ENCODE assay signal across 7 mouse cellular contexts in the genomic region with DNA sequence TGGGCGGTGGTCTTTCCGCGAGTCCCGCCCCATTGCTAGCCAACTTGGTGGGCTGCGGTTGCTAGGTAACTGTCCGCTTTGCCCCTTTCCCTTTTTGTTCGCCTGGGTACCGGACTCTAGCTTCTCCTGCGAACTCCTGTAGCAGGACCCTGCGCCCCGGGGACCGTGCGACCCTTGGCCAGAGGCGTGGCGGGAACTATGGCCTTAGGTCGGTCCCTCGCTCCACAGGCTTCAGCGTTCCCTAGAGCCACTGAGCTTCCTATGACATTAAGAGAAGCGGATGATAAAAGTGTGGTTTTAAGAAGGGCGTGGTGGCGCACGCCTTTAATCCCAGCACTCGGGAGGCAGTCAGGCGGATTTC. TPM values are rescaled to one million over a fixed set of nuclear protein-coding genes. Genes with fewer than 3 reads are reported as not detected.
DNase-seq lines count a peak whose midpoint lies in the region; ATAC-seq and TF ChIP-seq lines count a peak whose summit lies in the region.

No protein-coding gene starts in this region.

- H3K4me3 ChIP-seq in lung, postnatal 0 days (ENCODE audit: low read depth, low read length), result peak overlapping the region; percentile 57
- H3K4me3 ChIP-seq in forebrain, embryonic 11.5 days (ENCODE audit: low read depth, low read length), result peak overlapping the region; percentile 63
- H3K4me3 ChIP-seq in liver, embryonic 11.5 days (ENCODE audit: low read depth, low read length), result peak overlapping the region; percentile 75
- H3K4me3 ChIP-seq in stomach, embryonic 15.5 days (replicated peaks), result peak overlapping the region; percentile 76

- peak overlapping the region; percentile 89 for H3K4me2 ChIP-seq in lung, postnatal 0 days (replicated peaks; ENCODE audit: low read depth, low read length)
- H3K4me2 ChIP-seq in forebrain, embryonic 11.5 days (ENCODE audit: low read depth, low read length, severe bottlenecking), result peak overlapping the region; percentile 64
- H3K4me2 ChIP-seq in liver, embryonic 11.5 days, result peak overlapping the region; percentile 77
- peak overlapping the region; percentile 78 for H3K4me2 ChIP-seq in stomach, embryonic 15.5 days

- peaks cover 4% of the 10 kb centered on the region; the same call in 1 of the 2 replicates for H3K4me1 ChIP-seq in lung, postnatal 0 days (ENCODE audit: insufficient read depth, low read depth, low read length)
- H3K4me1 ChIP-seq in forebrain, embryonic 11.5 days (replicated peaks; ENCODE audit: control insufficient read depth, insufficient read depth, low read length), result peaks cover 3% of the 10 kb centered on the region; the same call in 1 of the 2 replicates
- peaks cover 10% of the 10 kb centered on the region for H3K4me1 ChIP-seq in liver, embryonic 11.5 days (replicated peaks; ENCODE audit: control insufficient read depth, insufficient read depth, low read length)
- peaks cover 16% of the 10 kb centered on the region for H3K4me1 ChIP-seq in stomach, embryonic 15.5 days

- H3K9ac ChIP-seq in lung, postnatal 0 days (replicated peaks; ENCODE audit: low read depth), result peak overlapping the region; percentile 52
- peak overlapping the region; percentile 74 for H3K9ac ChIP-seq in forebrain, embryonic 11.5 days (ENCODE audit: low read length)
- H3K9ac ChIP-seq in liver, embryonic 11.5 days (ENCODE audit: low read depth, low read length), result peak overlapping the region; percentile 71
- peak overlapping the region; percentile 58 for H3K9ac ChIP-seq in stomach, embryonic 15.5 days

- no peaks in the 10 kb centered on the region for H3K27me3 ChIP-seq in lung, postnatal 0 days (replicated peaks; ENCODE audit: insufficient read depth, low read length)
- H3K27me3 ChIP-seq in forebrain, embryonic 11.5 days (ENCODE audit: control insufficient read depth, insufficient read depth, low read length), result no peaks in the 10 kb centered on the region
- H3K27me3 ChIP-seq in liver, embryonic 11.5 days (replicated peaks; ENCODE audit: control insufficient read depth, insufficient read depth, low read length), result no peaks in the 10 kb centered on the region
- H3K27me3 ChIP-seq in stomach, embryonic 15.5 days (replicated peaks), result no peaks in the 10 kb centered on the region

- ATAC-seq in lung, postnatal 0 days, result peak; percentile 8; the same call in 1 of the 2 replicates
- ATAC-seq in forebrain, embryonic 11.5 days (replicated peaks; ENCODE audit: low FRiP score), result no peak
- ATAC-seq in liver, embryonic 11.5 days (replicated peaks; ENCODE audit: low FRiP score), result peak; percentile 38
- peak; percentile 51 for ATAC-seq in stomach, embryonic 15.5 days (ENCODE audit: insufficient read depth, low FRiP score, low read depth)

- 0% methylated on average over 24 of the region's 24 CpGs for WGBS in lung, postnatal 0 days
- under 1% methylated on average over 24 of the region's 24 CpGs for WGBS in forebrain, embryonic 11.5 days
- WGBS in liver, embryonic 11.5 days, result under 1% methylated on average over 24 of the region's 24 CpGs
- under 1% methylated on average over 24 of the region's 24 CpGs for WGBS in stomach, embryonic 15.5 days

- no peak for DNase-seq in lung, postnatal 0 days (ENCODE audit: low spot score)
- no peak for DNase-seq in lung, postnatal 36 days
- DNase-seq in forebrain, embryonic 11.5 days (ENCODE audit: low spot score), result no peak
- DNase-seq in liver, embryonic 11.5 days (ENCODE audit: low spot score), result no peak
- DNase-seq in thymus, postnatal 10 days (ENCODE audit: low spot score in 2 of 2), result no peak
- DNase-seq in embryo, embryonic 10.5 days (ENCODE audit: low spot score), result no peak

- no peak for TF ChIP-seq EP300 in lung, postnatal 0 days (IDR thresholded peaks at IDR 0.05)

- H3K27ac ChIP-seq in lung, postnatal 0 days (ENCODE audit: low read length), result peak overlapping the region; percentile 91
- peak overlapping the region; percentile 98 for H3K27ac ChIP-seq in forebrain, embryonic 11.5 days (ENCODE audit: low read depth, low read length)
- peak overlapping the region; percentile 93 for H3K27ac ChIP-seq in liver, embryonic 11.5 days (ENCODE audit: low read depth, low read length)
- peak overlapping the region; percentile 95 for H3K27ac ChIP-seq in stomach, embryonic 15.5 days

- no peak for TF ChIP-seq CTCF in lung, postnatal 0 days (IDR thresholded peaks at IDR 0.05)

- H3K9me3 ChIP-seq in lung, postnatal 0 days (ENCODE audit: low read length), result no peaks in the 10 kb centered on the region
- H3K9me3 ChIP-seq in forebrain, embryonic 11.5 days (ENCODE audit: control insufficient read depth, low read length), result no peaks in the 10 kb centered on the region
- no peaks in the 10 kb centered on the region for H3K9me3 ChIP-seq in liver, embryonic 11.5 days (ENCODE audit: control insufficient read depth, low read length)
- no peaks in the 10 kb centered on the region for H3K9me3 ChIP-seq in stomach, embryonic 15.5 days

- H3K36me3 ChIP-seq in lung, postnatal 0 days (ENCODE audit: insufficient read depth, low read length), result no peaks in the 10 kb centered on the region
- no peaks in the 10 kb centered on the region for H3K36me3 ChIP-seq in forebrain, embryonic 11.5 days (ENCODE audit: control insufficient read depth, insufficient read depth, low read length)
- no peaks in the 10 kb centered on the region for H3K36me3 ChIP-seq in liver, embryonic 11.5 days (ENCODE audit: control insufficient read depth, insufficient read depth, low read length)
- peaks cover 4% of the 10 kb centered on the region; the same call in 1 of the 2 replicates for H3K36me3 ChIP-seq in stomach, embryonic 15.5 days

RNA-seq across cellular contexts. Expression of a gene that starts 0.6 kb away (rescaled TPM):
- 65.3 and 68.2 TPM in 2 replicates for polyA plus RNA-seq in lung, postnatal 0 days (2015; fragmentation: Nextera tagmentation; extraction: Ambion mirVana)
- polyA plus RNA-seq in forebrain, embryonic 11.5 days (2014; fragmentation: Nextera tagmentation; extraction: Ambion mirVana), result 173 and 190 TPM in 2 replicates
- polyA plus RNA-seq in liver, embryonic 11.5 days (2014; fragmentation: Nextera tagmentation; extraction: Ambion mirVana), result 111 and 119 TPM in 2 replicates
- polyA plus RNA-seq in stomach, embryonic 15.5 days (2015; fragmentation: Nextera tagmentation; extraction: Ambion mirVana), result 96.3 and 96.9 TPM in 2 replicates

RNA-seq across cellular contexts. Expression of a gene that starts 20.9 kb away (rescaled TPM):
- 63.7 and 69.3 TPM in 2 replicates for polyA plus RNA-seq in lung, postnatal 0 days (2015; fragmentation: Nextera tagmentation; extraction: Ambion mirVana)
- polyA plus RNA-seq in forebrain, embryonic 11.5 days (2014; fragmentation: Nextera tagmentation; extraction: Ambion mirVana), result 74.2 and 76.0 TPM in 2 replicates
- 59.7 and 64.2 TPM in 2 replicates for polyA plus RNA-seq in liver, embryonic 11.5 days (2014; fragmentation: Nextera tagmentation; extraction: Ambion mirVana)
- 69.2 and 75.8 TPM in 2 replicates for polyA plus RNA-seq in stomach, embryonic 15.5 days (2015; fragmentation: Nextera tagmentation; extraction: Ambion mirVana)

RNA-seq across cellular contexts. Expression of a gene that starts 26.9 kb away (rescaled TPM):
- not detected in 2 replicates for polyA plus RNA-seq in lung, postnatal 0 days (2015; fragmentation: Nextera tagmentation; extraction: Ambion mirVana)
- polyA plus RNA-seq in forebrain, embryonic 11.5 days (2014; fragmentation: Nextera tagmentation; extraction: Ambion mirVana), result not detected in 2 replicates
- polyA plus RNA-seq in liver, embryonic 11.5 days (2014; fragmentation: Nextera tagmentation; extraction: Ambion mirVana), result not detected in 2 replicates
- not detected in 2 replicates for polyA plus RNA-seq in stomach, embryonic 15.5 days (2015; fragmentation: Nextera tagmentation; extraction: Ambion mirVana)

RNA-seq across cellular contexts. Expression of a gene that starts 27.7 kb away (rescaled TPM):
- polyA plus RNA-seq in lung, postnatal 0 days (2015; fragmentation: Nextera tagmentation; extraction: Ambion mirVana), result 0.17 and 0.25 TPM in 2 replicates
- polyA plus RNA-seq in forebrain, embryonic 11.5 days (2014; fragmentation: Nextera tagmentation; extraction: Ambion mirVana), result 0.25 TPM in 1 of 2 replicates, not detected in the other
- polyA plus RNA-seq in liver, embryonic 11.5 days (2014; fragmentation: Nextera tagmentation; extraction: Ambion mirVana), result not detected in 2 replicates
- polyA plus RNA-seq in stomach, embryonic 15.5 days (2015; fragmentation: Nextera tagmentation; extraction: Ambion mirVana), result 0.19 TPM in 1 of 2 replicates, not detected in the other

RNA-seq across cellular contexts. Expression of a gene that starts 50.9 kb away (rescaled TPM):
- polyA plus RNA-seq in lung, postnatal 0 days (2015; fragmentation: Nextera tagmentation; extraction: Ambion mirVana), result 0.46 and 0.78 TPM in 2 replicates
- polyA plus RNA-seq in forebrain, embryonic 11.5 days (2014; fragmentation: Nextera tagmentation; extraction: Ambion mirVana), result not detected in 2 replicates
- polyA plus RNA-seq in liver, embryonic 11.5 days (2014; fragmentation: Nextera tagmentation; extraction: Ambion mirVana), result 0.18 and 0.29 TPM in 2 replicates
- 1.2 and 1.3 TPM in 2 replicates for polyA plus RNA-seq in stomach, embryonic 15.5 days (2015; fragmentation: Nextera tagmentation; extraction: Ambion mirVana)
